Comparison of ENCODE assay signal across 8 mouse cellular contexts in genomic region chr4:101508431-101508830, GRCm38 (mm10). TPM values are rescaled to one million over a fixed set of nuclear protein-coding genes. Genes with fewer than 3 reads are reported as not detected.
DNase-seq lines count a peak whose midpoint lies in the region; ATAC-seq and TF ChIP-seq lines count a peak whose summit lies in the region.

No protein-coding gene starts in this region.

- H3K36me3 ChIP-seq in lung, embryonic 14.5 days (ENCODE audit: insufficient read depth): no peaks in the 10 kb centered on the region
- H3K36me3 ChIP-seq in neural tube, embryonic 13.5 days: no peaks in the 10 kb centered on the region

- no peak overlapping the region for H3K27ac ChIP-seq in lung, embryonic 14.5 days (ENCODE audit: low read depth)
- H3K27ac ChIP-seq in neural tube, embryonic 13.5 days (replicated peaks): peak overlapping the region; percentile 76

- H3K9ac ChIP-seq in lung, embryonic 14.5 days: peak overlapping the region; percentile 26; the same call in 1 of the 2 replicates
- H3K9ac ChIP-seq in neural tube, embryonic 13.5 days: peak overlapping the region; percentile 76

- peaks cover 23% of the 10 kb centered on the region for H3K27me3 ChIP-seq in lung, embryonic 14.5 days (ENCODE audit: insufficient read depth, low read length)
- H3K27me3 ChIP-seq in neural tube, embryonic 13.5 days: no peaks in the 10 kb centered on the region

- TF ChIP-seq CTCF in lung, embryonic 14.5 days (IDR thresholded peaks at IDR 0.05; ENCODE audit: low read depth): no peak

- intact Hi-C loops in gastrocnemius, postnatal 36 days (cut with DNase I): no loop called here

- peak overlapping the region; percentile 31 for H3K4me3 ChIP-seq in lung, embryonic 14.5 days (ENCODE audit: low read depth, low read length)
- H3K4me3 ChIP-seq in neural tube, embryonic 13.5 days: peak overlapping the region; percentile 52

- peak overlapping the region; percentile 64 for H3K4me2 ChIP-seq in lung, embryonic 14.5 days
- H3K4me2 ChIP-seq in neural tube, embryonic 13.5 days: peak overlapping the region; percentile 87

- no peak for ATAC-seq in cerebellum, adult (ENCODE audit: insufficient number of reproducible peaks, low FRiP score, low TSS enrichment)
- ATAC-seq in lung, embryonic 14.5 days (ENCODE audit: insufficient read depth): no peak
- 0 out of 2 replicates have a peak, but pooled peaks have one; percentile 9 for ATAC-seq in neural tube, embryonic 13.5 days (ENCODE audit: low read depth)

- H3K9me3 ChIP-seq in lung, embryonic 14.5 days (ENCODE audit: low read depth, low read length): no peaks in the 10 kb centered on the region
- no peaks in the 10 kb centered on the region for H3K9me3 ChIP-seq in neural tube, embryonic 13.5 days

- DNase-seq in cerebellum, adult 11-12 months: peak; percentile 35
- peak; percentile 3 for DNase-seq in lung, embryonic 14.5 days
- DNase-seq in lung, postnatal 25 days (ENCODE audit: low spot score): no peak
- DNase-seq in induced T-regulatory cell, adult 2 months (ENCODE audit: low read depth): peak; percentile 12
- DNase-seq in right cerebral cortex, postnatal 36 days (ENCODE audit: low spot score in 2 of 2): no peak
- DNase-seq in gastrocnemius, postnatal 36 days: no peak

- 5% methylated on average over 10 of the region's 10 CpGs for WGBS in lung, embryonic 14.5 days
- WGBS in neural tube, embryonic 13.5 days: 2% methylated on average over 10 of the region's 10 CpGs

- 0 out of 2 replicates have a peak, but pooled peaks cover 5% of the 10 kb centered on the region for H3K4me1 ChIP-seq in lung, embryonic 14.5 days (ENCODE audit: insufficient read depth)
- H3K4me1 ChIP-seq in neural tube, embryonic 13.5 days (replicated peaks): peaks cover 16% of the 10 kb centered on the region

RNA-seq across cellular contexts. Expression of gene Dnajc6, which starts 12.0 kb away (rescaled TPM):
- polyA plus RNA-seq in lung, embryonic 14.5 days (2014; fragmentation: Nextera tagmentation; extraction: Ambion mirVana): 0.11 and 0.16 TPM in 2 replicates
- 34.1 and 34.2 TPM in 2 replicates for polyA plus RNA-seq in neural tube, embryonic 13.5 days (2015; fragmentation: Nextera tagmentation; extraction: Ambion mirVana)
- total RNA-seq in gastrocnemius, postnatal 36 days (2021): under 1 TPM; 0.22 to 0.31 TPM

Comparison
In these comparisons a context has a peak if more than half of its experiments do, and no peak if none do; other contexts are left out.
1. DNase-seq: peak in cerebellum, adult 11-12 months (single experiment), lung, embryonic 14.5 days (single experiment) and induced T-regulatory cell, adult 2 months (single experiment); none in lung, postnatal 25 days (single experiment), right cerebral cortex, postnatal 36 days (0 of 2) and gastrocnemius, postnatal 36 days (0 of 2).
2. RNA of gene Dnajc6, which starts 12.0 kb away (polyA plus RNA-seq): 34.1 to 34.2 TPM in neural tube, embryonic 13.5 days; 0.11 to 0.16 TPM in lung, embryonic 14.5 days; every median in the first group is over 10 times any median in the second.